Mouse (Mus musculus): ENCODE data around the gene Relb.
A peak's percentile ranks its signal among the peaks of the same experiment; 100 is the strongest.

The Relb gene

DNA sequence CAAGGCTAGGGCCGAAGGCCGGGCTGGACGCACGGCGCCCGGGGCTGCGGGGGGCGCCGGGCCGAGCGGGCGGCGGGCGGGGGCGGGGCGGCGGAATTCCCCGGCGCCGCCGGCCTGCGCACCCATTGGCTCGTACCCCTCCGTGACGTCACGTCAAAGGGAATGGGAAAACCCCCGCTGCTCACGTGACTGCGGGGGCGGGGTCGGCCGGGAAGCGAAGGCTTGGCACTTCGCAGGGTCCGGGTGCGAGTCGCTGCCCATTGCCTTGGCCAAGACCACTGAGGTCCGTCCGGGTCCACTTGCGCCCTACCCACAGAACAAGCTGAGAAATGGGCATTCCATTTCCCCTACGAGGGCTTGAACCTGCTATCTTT, at the start of gene Relb:
Gene Relb, minus strand, starts transcription at position 78 of the 374 bp plus-strand sequence.
- peak; percentile 81 for DNase-seq (ENCODE audit: low spot score)

DNA sequence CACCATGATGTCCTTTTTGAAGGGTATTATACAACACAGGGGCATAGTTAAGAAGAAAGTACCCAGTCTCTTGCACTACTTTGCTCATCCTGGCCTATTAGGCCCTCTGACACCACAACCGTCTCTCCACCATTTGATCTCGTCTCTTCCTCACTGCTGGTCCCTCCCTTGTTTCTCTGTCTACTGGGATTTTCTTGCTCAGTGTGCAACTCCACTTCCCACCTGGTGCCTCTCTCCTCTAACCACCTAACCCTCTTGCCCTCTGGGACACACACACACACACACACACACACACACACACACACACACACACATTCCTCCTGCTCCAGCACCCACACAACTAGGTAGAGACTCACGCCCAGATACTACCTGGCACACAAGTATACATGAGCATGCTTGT, 49.7 kb upstream of the Relb start:
- no peak for DNase-seq (ENCODE audit: low spot score)

DNA sequence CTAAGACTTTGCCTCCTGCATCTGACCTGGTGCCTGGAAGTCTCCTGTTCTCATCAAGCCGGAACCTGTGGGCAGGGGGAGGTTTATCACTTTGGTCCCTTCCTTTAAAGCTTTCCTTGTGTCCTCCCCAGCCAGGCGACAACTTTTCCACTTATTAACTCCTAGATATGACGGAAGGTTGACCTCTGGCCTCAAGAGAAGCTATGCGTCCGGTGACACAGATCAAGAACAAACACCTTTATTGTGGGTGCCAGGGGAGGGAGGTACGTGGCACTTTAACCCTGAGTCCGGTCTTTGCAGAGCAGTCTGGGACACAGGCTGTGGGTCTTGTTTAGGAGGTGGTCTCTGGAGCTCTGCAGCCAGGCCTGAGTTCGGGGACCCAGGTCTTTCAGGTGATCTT, 48.6 kb upstream of the Relb start, which contains the start of gene Apoc2:
Gene Apoc2, minus strand, starts transcription at position 70 of the 400 bp plus-strand sequence.
- no peak for DNase-seq (ENCODE audit: low spot score)

DNA sequence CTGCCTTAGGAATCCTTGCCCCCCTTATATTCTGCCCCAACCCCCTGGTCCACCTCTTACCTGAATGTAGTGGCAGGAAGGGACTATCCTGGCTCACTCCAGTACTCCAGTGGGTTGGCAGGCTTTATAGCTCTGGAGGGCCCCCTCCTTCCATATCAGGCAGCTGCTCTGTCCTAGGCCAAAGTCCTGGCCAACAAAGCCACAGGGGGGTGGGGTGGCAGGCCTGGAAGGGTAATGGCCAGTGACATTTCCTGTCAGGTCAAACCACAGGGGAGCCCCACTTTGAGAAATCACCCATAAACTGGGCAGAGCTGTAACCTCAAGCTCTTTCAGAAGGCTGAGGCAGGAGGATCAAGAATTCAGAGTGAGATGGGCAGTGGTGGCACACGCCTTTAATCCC, 47.4 kb upstream of the Relb start:
- no peak for DNase-seq (ENCODE audit: low spot score)

DNA sequence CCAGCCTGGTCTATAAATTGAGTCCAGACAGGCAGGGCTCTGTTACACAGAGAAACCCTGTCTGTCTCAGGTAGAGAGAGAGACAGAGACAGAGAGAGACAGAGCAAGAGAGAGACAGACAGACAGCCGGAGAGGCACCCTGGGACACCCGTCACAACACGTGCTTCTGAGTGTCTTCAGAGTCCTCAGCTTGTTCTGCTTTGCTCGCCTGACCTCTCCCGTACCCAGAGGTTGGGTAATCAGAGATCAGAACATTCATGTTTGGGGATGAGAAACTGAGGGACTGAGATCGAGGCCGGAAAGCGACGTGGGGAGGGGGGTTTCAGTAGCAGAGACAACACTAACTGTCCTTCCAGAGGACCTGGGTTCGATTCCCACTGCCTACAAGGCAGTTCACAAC, 46.6 kb upstream of the Relb start:
- no peak for DNase-seq (ENCODE audit: low spot score)

DNA sequence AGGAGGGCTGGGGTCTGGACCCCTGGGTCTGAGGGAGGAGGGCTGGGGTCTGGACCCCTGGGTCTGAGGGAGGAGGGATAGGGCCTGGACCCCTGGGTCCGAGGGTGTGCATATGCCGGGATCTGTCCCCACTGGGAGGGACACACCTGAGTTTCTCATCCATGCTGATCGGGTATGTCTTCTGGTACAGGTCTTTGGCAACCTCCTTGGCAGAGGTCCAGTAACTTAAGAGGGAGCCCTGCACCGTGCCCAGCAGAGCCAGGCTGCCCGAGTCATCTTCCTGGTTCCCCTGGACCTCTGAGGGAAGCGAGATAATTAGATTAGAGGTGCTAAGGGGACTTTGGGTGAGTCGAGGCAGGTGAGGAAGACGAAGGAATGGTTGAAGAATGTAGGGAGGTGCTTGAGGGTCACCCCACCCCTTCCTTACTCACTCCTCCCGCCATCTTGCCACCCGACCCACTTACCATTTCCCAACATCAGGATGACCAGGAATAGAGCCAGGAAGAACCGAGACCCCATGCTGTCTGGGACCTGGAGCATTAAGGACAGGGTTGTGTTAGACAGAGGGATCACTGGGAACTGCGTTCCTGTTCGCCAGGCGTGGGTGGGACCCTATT, 44.0 kb upstream of the Relb start:
- no peak for DNase-seq (ENCODE audit: low spot score)

DNA sequence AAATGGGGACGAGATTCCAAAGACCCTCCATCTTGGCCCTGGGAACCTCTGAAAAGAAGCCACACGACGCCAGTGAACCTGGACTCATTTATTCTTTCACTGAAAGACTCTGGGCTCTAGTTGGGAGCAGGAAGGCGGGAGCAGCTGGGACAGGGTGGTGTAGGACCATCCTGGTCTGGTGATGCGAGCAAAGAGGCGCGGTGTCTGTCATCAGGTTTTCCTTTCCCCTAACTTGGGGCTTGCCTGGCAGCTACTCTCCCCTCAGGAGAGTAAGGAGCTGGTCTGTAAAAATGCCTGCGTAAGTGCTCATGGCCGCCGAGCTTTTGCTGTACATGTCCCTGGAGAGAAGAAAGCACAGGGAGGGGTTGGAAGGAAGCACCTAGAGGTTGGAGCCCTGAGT, 42.3 kb upstream of the Relb start:
- no peak for DNase-seq (ENCODE audit: low spot score)

DNA sequence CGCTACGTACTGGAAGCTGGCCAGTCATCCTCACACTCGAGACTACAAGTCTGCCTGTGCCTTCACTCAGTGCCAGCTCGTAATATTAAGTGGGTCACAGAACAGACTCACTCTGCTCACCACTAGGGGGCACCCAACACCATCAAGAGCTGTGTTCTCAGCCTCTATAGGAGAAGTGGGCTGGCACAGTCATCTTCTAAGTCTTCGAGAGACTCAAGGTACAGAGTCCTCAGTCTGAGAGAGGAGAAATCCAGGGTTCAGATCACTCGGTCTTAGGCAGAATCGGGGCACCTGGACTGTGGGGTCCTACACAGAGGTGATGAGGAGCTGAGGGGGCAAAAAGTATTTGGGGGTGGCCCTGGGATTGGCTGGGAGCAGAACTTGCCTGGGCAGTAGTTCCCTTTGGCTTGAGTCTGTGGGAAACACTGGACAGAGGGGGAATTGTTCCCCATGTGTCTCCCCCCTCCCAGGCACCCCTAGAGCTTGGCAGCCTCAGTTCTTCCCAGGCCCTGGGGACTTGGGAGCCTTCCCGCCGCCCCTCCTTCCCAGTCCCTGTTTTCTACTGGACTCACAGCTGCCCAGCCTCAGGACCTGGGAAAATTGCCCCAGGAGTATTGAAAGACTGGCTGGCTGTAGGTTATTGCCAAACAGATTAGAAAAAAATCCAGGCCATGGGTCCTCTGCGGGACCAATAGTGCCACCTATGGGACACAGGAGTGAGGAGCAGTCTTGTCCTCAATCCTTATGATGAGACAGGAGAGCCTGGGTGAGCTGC, 39.9 kb upstream of the Relb start:
- DNase-seq (ENCODE audit: low spot score) = peak; percentile 93

DNA sequence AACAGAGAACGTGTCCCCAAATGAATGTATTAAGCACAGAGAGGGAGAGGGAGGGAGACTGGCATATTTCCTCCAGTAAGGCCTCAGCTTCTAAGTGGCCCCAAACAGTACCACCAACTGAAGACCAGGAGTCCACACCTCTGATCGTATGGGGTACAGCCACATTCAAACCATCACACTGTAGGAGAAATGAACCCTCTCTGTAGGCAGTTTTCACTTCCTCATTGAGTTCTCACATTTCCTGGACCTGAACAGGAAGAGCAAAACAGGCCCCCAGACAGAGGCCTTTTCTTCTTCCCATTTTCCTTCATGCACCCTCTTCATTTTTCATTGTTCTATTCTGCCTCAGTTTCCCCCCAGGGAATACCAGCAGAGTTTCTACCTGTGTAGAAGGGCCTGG, 38.2 kb upstream of the Relb start:
- DNase-seq (ENCODE audit: low spot score) = no peak

DNA sequence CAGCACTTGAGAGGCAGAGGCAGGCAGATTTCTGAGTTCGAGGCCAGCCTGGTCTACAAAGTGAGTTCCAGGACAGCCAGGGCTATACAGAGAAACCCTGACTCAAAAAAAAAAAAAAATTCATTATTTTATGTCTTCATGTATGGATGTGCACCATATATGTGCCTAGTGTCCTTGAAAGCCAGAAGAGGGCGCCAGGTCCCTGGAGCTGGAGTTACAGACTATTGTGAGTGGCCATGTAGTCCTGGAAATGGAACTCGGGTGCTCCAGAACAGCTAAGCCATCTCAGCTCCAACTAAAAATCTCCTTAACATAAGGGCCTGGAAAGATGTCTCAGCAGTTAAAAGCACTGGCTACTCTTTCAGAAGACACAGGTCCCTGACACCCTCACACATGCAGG, 37.5 kb upstream of the Relb start:
- DNase-seq (ENCODE audit: low spot score) = no peak

DNA sequence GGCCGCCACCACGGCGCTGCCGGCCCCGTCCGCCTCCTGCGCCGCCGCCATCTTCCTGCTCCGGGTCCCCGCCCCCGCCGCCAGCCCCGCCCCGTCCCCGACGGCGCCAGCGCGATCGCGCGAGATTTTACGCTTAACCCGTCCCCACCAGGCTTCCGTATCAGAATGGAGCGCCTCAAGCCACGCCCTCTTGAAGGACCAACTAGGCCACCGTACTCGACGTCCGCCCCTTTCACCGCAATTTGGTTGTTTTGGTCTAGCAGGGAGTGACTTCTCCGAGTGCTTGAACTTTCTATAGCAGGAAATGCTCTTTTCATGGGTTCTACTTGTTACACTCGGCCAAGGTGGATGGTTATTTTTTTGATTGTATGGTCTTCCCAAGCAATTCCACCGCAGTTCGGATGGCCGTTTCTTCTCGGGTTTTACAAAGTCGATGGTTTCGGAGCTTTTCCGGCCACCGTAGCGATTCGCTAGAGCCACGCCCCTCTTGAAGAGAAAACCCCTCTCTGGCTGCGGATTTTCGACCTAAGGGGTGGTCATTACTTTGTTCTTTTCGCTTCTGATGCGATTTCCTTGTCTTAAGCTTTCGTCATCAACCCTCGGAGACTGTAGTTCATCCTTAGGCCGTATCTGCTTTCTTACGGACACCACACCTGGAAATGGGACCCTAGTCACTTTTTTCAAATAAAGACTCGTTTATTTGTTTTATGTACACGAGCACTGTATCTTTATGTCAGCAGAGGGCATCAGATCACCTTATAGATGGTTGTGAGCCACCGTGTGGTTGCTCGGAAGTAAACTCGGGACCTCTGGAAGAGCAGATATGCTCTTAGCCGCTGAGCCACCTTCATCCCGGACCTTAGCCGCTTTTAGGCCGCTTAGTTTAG, 36.0 kb upstream of the Relb start, which contains the start of gene Clptm1:
Gene Clptm1, minus strand, starts transcription at position 79 of the 887 bp plus-strand sequence.
- DNase-seq (ENCODE audit: low spot score) = peak; percentile 95

DNA sequence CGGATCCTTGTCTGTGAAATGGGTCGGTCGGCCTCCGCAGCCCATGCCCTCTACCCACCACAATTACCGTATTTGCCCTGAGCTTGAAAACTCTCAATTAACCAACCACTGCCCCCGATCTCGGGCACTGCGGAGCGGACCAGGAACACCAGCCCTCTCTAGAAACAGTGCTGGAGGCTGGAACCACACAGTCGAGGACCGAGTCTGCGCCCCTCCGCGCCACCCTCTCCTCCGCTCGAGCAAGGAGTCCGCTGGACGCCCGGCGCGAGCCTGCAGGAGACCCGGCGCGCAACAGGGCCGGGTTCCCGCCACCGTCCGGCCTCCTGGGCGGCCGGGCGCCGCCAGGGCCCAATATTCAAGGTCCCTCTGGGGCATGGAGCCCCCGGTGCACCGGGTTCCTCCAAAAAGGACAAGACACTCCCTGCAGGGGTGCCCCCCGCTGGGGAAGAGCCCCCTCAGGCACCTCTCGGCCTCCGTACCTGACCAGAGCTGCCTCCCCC, 35.3 kb upstream of the Relb start:
- DNase-seq (ENCODE audit: low spot score) = no peak

DNA sequence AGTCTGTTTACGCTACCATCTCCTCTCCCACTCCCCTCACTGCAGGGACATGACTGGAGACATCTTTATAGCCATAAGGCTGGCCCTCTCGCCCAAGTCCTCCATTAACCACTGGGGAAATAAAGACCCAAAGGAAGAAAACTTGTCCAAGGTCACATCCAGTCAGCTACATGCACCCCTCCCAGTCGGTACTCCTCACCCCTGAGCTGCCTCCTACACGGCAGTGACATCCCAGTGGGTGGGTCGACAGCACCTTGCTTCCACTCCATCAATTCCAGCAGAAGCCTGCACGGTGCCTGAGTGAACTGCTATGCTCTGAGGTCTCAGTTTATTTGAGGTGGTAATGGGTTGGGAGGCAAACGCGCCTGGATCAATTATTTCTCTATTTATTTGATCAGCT, 34.7 kb upstream of the Relb start:
- DNase-seq (ENCODE audit: low spot score) = no peak

DNA sequence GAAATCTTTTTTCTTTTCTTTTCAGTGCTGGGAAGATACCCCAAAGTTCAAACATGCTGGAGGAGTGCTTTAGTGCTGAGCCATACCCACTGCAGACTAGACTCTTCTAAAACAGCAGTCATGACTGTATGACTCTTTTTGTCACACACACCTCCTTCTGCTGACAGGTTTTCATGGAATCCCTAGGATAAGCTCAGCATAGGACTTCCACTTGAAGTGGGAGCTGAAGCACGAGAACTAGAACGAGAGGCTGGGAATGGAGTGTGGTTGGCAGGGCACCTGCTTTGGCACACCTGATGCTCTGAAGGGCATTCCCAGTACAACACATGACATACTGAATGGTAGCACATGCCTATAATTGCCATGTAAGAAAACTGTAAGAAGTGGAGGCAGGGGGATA, 23.4 kb upstream of the Relb start:
- no peak for DNase-seq (ENCODE audit: low spot score)

DNA sequence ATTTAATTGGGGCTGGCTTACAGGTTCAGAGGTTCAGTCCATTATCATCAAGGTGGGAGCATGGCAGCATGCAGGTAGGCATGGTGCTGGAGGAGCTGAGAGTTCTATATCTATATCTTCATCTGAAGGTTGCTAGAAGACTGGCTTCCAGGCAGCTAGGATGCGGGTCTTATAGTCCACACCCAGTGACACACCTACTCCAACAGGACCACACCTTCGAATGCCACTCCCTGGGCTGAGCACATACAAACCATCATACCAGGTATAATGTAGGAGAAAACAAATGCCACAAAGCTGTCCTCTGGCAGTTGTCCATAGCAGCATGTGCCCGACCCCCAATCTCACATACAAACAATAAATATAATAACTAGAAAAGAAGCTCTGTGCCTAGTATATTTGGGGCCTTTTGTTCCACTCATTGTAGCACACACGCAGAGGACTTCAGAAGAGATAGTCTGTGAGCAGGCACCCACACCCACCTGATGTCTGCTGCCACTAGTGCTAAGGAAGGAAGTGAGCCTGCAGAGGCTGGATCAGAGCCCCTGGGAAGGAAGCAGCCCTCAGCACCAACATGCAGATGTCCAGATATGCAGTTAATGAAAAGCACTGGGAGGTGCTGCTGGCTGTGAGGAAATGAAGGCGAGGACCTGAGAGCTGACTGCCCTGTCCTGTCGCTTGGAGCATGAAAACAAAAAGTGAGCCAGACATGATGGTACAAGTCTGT, 22.0 kb upstream of the Relb start:
- DNase-seq (ENCODE audit: low spot score) = no peak

DNA sequence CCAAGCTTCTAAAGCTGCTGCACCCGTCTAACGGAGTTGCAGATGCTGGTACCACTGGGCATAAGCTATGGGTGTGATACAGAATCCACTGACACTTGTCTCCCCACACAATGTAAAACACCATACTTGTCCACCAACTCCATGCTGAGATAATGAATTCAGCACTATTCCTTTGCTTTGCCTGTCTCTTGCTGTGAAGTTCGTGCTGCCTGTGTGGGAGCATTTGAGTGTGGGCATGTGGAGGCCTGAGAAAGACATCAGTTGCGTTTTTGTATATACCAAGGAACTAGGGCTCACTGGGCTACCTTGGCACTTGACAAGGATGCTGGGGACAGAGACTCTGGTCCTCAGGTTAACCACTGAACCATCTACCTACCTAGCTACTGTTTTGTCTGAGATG, 12.0 kb upstream of the Relb start:
- no peak for DNase-seq (ENCODE audit: low spot score)

DNA sequence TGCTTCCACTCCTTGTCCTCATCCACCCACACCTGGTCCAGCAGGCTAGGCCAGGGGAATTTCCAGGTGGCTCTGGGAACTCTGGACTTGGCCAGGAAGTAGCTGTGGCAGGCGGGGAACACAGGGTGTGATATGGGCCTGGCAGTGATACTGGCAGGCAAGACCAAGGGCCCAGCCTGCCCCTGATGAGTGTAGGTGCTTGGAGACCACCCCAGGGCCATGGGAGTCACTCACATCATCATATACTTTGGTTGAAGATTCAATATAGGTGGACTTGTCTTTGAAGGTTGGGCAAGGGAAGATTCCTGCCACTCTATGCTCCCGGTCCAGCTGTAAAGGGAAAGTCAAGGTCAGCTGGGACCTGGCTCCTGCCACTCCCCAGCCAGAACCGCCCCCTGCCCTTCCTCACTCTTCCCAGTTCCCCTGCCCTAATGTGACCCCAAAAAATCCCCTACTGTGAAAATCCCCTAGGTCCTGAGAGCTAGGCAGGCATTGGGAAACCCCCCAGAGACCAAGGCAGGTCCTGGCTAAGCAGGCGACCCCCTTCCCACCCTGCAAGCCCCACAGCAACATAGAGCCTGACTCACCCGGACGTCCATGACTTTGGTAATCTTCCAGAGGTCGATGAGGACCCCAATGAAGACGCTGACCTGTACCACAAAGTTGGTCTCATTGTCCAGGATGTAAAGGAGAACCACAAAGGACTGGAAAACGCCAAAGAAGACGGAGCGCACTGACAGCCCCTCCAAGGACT, 6.0 kb upstream of the Relb start:
- no peak for DNase-seq (ENCODE audit: low spot score)

DNA sequence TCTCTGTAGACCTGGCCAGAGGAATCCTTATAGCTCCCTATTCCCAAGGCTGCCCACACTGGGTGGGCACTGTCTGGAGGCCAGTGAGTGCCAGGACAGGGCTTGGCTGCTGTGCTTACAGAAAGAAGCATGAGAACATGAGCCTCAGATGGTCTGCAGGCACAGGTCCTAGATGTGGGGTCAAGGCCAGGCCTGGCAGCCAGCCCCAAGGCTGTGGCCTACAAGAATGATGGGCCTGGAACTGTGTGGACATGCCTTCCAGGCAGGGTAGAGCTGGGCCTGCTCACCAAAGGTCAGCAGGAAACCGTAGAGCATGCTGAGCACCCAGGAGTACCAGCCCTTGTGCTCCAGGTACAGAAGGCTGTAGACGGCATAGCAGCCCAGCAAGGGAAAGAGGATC, 5.4 kb upstream of the Relb start:
- no peak for DNase-seq (ENCODE audit: low spot score)

DNA sequence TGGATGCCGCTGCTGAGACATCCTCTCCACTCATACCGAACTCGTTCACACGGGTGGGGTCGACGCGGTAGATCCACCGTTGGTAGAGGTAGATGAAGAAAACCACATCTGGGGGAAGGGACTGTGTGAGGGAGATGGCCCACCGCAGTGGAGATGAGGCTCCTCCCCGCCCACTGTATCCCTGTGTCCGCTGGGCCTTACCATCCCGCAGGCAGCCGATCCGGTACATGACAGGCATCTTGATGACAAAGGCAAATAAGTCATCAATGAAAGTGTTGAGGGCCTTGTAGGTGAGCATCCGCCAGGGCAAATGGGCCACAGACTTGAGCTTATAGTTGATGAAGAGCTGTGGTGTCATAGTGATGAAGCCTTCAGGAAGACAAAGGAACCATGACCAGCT, 4.6 kb upstream of the Relb start:
- no peak for DNase-seq (ENCODE audit: low spot score)

DNA sequence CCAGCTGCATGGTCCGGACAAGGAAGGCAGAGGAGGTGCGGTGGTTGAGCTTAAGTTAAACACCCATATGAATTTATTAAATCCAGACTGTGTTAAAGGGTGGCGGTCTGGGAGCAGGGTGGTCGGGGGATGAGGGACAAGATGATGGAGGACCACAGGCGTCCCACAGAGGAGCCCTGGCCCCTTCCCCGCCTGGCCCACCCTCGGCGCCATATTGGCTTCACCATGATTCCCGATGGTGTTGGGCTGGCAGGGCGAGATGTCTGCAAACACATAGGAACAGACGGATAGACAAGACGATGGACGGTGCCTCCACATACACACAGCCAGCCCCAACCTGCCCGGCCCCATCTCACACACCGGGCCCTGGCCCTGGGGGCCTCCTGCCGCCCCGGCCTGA, 4.0 kb upstream of the Relb start:
- no peak for DNase-seq (ENCODE audit: low spot score)

DNA sequence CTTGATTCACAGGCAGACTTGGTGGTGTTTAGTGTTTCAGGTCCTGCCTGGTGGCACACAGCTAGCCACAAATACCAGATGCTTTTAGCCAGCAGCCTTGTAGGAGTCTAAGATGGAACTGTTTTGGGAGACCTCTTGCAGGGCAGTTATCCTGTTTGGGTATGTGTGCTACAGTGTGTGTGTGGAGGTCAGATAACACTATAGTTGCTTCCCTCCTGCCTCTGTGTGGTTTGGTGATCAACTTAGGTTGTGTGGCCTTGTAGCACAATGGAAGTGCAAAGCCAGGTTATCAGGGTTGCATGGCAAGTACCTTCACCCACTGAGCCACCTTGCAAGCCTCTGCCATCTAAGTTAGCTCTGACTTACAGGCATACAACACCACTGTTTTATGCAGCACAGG, 3.5 kb upstream of the Relb start:
- DNase-seq (ENCODE audit: low spot score) = no peak
